Mouse (Mus musculus): Measurements from ENCODE around the gene Dusp27.
"Not testable (repeated sequence)": the region's sequence is repeated elsewhere in the genome, so short reads cannot be mapped to it uniquely, and the experiment has no call there.

Gene Dusp27

DNA sequence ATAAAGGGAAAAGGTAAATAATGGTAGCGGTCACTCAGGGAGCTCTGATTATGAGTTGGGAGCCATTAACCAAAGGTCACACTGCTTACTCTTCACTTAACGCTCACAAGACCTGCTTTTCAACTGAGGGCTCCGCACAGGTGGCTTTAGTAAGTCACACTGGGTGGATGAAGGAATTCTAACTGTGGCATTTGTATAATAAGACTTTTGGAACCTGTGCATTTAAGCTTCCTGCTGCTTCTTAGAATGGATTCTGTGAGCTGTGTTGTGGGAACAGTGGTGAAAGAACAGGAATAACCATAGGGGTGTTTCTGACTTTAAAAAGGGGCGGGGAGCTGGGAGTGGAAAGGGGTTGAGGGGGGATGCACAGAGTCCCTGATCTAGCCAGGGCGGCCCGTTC, 14.6 kb upstream of the Dusp27 start:
- DNase-seq (ENCODE audit: low spot score in 2 of 2): no peak

DNA sequence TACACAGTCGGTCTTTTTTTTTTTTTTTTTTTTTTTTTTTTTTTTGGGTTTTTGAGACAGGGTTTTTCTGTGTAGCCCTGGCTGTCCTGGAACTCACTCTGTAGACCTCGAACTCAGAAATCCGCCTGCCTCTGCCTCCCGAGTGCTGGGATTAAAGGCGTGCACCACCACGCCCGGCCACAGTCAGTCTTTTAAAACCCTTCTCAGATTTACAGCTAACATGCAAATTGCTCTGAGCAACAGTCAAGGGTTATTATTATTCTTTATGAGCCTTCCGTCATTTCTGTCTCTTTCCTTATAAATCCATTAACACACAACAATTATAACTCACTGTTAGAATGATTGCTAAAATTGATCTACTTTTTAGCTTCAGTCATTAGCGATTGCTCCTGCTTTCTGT, 14.1 kb upstream of the Dusp27 start:
- not testable (repeated sequence) for DNase-seq (ENCODE audit: low spot score in 2 of 2)

DNA sequence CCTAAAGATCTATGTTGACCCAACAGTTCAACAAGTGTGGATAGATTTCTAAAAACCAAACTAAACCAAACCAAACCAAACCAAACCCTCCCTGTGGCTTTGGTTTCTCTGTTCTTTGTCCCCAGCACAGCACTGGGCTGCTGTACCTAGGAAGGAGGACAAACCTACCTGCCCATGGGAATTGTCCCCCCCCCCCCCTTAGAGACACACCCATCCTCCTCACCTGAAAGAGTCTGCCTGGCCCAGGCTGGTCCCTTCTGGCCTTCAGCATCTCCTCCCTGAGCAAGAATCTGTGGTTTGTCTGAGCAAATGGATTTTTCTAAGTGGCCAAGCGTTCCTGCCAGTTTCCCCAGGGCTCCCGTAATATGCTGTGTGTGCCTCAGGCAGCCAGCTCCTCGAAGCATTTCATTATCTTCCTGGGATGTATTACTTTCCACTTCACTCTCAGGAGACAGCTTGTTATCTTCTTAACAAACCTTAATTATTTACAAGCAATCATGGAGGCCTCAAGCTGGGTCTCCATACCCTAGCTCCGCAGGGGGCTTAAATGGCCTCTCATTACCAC, 12.0 kb upstream of the Dusp27 start:
- no peak for DNase-seq (ENCODE audit: low spot score in 2 of 2)

DNA sequence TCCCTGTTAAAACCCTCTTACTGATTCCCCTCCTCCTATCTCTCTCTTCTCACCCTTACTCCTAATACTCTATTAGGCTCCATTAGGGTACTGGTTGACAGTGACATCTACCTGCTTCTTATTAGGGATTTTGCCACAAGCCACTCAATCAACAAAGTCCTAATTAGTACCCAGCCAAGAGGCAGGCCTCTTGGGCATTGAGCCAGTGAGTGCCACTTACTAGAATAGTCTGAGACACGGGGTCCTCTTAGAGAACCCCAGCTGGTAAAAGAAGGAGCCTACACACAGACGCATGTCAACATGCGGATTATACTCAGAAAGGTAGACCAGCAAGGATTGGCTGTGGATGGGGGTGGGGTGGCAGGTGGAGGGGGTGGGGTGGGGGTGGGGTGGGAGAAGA, 11.4 kb upstream of the Dusp27 start:
- no peak for DNase-seq (ENCODE audit: low spot score in 2 of 2)

DNA sequence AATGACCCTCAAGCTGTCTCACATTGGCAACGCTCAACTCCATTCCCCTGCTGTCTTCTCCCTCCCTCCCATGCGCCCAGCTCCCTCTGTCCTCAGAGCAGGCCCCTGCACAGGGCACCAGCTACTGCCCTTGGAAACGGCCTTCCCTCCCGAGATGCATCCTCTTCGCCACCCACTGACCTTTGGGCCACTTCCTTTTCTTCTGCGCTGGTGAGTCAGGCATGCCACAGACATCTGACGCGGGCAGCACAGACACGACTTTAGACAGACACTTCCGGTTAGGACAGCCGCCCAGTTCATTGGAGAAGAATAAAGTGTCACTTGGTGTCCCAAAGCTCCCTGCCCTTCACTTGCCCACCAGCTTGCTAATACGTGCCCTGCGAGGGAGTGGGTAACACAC, 10.4 kb upstream of the Dusp27 start:
- DNase-seq (ENCODE audit: low spot score in 2 of 2): no peak

DNA sequence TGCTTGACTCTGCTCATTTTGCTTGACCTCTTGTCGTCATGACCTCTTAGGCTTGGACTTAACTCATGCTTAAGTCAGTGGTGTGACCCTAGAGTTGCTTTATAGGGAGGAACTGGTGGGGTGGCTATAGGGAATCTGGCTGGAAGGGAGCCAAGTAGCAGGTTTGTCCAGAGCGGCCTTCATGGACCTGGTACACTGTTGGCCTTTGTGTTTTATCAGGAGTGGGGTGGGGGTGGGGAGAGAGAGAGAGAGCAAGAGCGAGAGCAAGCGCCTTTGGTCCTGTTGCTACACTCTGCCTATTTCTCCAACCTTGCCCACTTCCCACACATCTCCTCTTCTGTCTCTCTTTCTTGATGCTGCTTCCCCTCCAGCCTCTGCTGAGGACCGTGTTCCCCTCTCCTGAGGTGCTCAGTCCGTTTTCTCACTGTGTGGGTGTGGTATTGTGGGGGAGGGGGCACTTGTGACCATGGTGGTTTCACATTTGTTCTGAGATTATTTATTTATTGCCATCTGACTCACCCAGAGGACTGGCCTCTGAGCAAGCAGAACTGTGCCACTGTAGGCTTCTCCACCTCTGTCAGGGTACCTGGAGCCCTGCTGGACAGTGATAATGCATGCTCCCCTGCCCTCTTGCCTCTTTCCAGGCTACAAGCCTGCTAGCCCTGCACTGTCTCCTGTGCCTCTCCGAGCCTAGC, 9.7 kb upstream of the Dusp27 start:
- no peak for DNase-seq (ENCODE audit: low spot score in 2 of 2)

DNA sequence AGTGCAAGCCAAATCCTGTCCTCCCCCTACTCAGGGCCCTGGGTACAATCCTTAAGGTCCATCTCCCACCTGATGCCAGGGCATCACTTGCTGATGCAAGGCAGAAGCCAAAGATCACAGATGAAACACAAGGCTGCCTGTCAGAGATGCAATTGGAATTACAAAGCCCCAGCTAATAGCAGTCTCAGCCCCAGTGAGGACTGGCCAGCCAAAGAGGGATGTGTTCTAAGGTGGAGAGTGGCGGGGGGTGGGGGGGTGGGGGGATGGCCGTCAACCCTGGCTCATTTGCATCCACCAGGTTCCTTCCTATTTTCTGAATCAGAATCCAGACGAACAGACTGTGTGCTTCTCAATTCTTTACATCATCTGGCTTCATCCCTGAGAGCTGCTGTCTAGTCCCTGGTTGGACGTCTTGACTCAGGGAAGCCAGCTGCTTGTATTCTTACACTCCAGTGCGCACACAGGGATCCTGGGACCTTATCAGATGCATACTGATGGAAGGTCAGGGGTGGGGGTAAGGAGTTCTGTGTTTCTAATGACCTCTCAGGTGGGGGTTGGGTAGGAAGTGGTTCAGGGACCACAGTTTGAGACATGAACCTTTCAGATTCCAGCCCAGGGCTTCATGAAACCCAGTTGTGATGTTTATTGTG, 7.5 kb upstream of the Dusp27 start:
- DNase-seq (ENCODE audit: low spot score in 2 of 2): no peak

DNA sequence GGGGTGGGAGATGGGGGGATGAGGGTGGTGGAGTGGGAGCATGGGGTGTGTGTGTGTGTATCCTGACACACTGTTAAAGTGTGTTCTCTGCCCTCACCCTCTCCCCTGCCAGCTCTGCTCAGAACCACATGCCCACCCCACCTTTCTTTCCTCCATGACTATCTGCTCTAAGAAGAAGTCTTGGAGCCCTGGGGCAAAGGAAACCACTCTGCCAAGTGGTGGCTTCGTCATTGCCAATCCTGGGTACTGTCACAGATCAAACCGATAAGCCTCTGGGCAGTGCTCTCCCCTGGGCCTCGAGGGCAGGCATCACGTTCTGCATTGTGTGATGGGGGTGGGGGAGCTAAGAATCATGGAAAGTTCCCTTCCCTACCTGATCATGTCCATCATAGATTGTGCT, 4.6 kb upstream of the Dusp27 start:
- DNase-seq (ENCODE audit: low spot score in 2 of 2): no peak

DNA sequence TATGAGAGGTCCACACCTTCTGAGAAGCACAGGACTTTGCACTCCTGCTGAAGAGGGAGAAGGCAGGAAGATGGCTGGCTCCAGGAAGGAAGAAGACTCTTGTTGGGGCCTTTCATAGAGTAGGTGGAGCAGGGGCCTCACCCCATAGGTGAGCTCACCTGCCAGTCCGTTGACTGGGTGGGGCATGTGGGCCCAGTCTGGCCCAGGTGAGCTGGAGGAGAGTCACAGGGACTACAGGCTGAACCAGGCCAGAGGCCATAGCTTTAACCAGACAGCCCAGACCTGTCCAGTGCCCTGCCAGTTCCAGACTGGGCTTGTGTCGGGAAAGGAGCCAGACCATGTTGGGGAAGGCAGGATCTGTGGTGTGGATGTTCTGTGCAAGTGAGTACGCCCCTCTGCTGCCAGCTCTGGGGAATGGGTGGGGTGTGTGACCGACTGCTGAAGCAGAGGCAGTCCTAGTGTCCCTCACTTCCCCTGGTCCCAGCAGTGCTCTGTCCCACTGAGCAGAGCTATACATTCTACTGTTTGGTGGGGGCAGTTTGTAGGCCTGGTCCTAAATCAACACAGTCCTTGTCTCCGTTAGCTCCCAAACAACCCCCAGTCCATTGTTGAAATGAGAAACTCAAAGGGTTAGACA, 2.6 kb upstream of the Dusp27 start, which contains the start of gene Gpa33:
TSS of gene Gpa33 (plus strand) at position 15 of the 637 bp plus-strand sequence.
- DNase-seq (ENCODE audit: low spot score in 2 of 2): no peak

DNA sequence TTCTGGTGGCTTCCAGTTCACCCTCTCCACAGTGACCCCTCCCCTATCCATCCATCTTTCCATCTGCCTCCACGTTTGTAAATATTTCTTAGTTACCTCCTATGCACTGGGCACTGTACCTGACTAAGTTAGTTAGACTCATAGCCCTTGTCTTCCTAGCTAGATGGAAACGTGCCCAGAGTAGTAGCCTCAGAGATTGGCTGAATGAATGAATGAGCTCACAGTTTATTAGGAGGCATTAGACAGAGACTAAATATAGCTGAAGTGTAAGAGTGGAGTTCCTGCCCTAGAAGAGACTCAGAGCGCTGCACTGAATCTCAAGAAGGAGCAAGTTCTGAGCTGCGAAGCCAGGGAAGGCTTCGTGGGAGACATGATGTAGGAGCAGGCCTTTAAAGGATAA, 829 bp upstream of the Dusp27 start:
- no peak for DNase-seq (ENCODE audit: low spot score in 2 of 2)

DNA sequence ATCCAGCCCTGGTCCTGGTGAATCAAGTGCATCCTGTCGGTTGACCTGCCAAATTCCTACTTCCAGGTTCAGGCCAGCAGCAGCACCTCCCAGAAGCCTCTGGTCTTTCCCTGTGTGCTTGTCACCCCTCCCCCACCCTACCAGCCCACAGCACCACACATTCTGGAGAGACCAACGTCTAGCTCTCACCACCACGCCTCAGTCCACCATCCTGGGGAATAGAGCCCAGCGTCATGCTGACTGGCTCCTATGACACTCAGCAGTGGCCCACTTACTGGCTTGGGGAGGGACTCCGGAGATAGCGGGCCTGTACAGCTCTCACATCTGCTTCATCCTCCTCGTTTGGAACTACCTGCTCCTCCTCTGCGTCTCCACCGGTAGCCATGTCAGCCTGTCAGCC, 927 bp downstream of the Dusp27 start:
- no peak for DNase-seq (ENCODE audit: low spot score in 2 of 2)

DNA sequence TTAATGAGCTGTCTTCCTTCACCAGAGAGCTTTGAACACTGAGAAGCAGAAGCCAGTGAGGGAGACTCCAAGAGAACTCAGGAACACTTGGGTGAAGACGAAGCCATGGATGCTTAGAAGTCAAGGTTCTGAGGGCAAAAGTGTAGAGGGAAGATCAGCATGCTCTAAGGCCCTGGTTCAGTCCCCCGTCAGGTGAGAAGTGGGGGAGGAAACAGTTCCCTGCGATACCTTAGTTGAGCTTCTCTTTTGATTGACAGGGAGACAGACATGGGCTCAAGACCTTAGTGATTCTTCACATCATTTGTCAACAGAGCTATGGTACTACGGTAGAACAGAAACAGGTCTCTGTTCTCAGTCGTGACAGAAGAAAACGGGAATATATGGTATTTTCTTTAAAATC, 1.4 kb downstream of the Dusp27 start:
- DNase-seq (ENCODE audit: low spot score in 2 of 2): no peak

DNA sequence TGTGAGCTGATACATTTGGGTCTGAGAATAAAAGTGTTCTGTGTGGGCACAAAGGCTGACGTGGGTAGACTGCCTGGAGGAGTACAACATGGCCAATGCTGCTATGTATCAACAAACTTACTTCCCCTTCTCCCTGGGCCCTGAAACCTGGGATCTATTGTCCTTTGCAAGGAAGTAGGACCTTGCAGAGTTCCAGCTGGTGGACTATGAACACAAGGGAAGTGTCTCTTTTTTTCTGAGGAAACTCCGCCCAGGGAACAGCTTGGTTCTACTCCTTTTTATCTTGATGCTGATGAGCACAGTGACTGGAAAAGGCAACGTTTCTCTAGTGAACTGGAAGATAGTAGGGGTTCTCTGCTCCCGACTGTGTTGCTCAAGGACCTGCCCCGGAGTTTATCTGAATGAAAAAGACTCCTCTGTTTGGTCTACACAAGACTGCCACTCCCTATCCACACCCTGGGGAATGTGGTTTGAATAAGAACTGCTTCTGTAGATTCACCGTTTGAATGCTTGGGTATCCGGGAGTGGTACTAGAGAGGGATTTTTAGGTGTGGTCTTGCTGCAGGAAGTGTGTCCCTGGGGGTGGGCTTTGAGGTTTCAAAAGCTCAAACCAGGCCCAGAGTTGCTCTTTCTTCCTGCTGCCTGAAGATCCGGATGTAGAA, 2.7 kb downstream of the Dusp27 start:
- no peak for DNase-seq (ENCODE audit: low spot score in 2 of 2)

DNA sequence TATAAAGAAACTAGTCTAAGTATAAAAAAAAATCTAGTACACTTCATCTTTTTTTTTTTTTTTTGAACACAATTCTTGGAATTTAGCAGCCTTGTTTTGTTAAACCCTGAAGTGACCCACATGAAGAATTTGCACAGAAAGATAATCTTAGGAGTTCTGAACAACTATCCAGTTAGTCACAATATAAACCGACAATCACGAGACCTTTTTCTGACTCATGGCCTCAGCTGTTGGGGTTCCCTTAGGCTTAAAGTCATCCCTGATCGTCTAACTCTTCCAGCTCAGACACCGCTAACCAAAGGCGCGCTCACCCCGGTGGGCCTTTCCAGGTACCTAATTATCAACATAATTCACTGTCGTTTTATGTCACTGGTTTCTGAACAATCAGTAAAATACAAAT, 4.0 kb downstream of the Dusp27 start:
- DNase-seq (ENCODE audit: low spot score in 2 of 2): no peak

DNA sequence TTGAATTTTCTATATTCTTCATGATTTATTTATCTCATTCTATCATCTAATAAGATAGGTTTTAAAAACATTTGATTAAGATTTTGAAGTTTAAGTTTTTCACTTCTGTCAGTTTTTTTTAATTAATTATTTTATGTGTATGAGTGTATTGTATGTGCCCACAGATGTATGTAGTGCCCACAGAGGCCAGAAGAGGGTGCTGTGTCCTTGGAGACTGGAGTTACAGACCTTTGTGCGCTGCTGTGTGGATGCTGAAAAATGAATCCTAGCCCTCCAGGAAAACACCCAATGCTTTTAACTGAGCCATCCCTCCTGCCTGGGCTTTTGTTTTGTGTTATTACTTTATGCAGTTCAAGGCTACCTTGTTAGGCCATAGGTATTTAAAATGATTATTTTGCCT, 4.7 kb downstream of the Dusp27 start:
- DNase-seq (ENCODE audit: low spot score in 2 of 2): no peak

DNA sequence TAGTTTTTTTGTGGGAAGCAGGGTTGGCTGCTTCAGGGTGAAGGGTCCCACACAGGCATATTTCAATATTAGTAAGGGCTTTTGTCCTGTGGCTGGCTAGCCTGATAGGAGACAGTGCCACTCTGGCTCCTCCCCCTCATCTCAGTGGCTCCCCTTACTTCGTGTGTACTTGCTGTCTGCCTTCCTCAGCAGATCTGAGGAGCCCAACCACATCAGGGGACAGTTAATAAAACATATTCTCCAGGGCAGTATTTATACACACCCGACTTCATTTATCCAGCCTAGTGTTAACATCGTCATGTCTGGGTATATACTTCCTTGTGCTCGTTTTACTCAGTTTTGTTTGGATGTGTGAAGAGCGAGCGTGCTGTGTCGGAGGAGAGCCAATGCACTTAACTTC, 5.6 kb downstream of the Dusp27 start:
- DNase-seq (ENCODE audit: low spot score in 2 of 2): no peak

DNA sequence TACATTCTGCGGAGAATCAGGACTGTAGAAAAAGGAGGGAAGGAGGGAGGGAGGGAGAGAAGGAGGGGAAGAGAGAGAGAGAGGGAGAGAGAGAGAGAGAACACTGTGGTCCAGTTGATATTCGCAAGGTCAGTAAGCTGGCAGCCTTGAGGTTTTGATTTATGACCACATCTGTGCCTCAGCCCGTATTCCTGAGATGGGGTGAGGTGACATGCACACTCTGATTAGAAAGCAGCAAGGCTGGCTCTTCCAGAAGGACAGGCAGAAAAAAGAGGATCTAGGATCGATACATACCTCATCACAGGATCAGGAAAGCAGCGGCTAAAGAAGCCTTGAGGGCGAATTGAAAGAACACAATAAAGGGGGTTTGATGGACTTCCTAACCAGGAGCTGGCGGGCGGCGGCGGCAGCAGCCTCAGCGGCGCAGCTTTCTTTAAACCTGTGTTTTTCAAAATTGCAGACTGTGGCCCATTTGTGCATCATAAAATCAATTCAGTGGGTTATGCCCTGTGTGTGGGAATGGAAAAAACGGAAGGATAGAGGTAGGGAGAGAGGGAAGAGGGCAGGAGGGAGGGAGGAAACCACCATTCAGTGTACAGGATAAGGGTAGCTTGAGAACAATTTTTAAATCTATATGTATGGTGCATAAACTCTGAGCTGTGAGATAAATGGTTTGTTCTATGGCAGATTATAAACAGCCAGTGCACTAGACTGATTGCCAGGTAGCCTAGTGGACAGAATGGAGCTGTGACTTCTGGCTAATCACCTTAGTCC, 9.7 kb downstream of the Dusp27 start:
- DNase-seq (ENCODE audit: low spot score in 2 of 2): no peak

DNA sequence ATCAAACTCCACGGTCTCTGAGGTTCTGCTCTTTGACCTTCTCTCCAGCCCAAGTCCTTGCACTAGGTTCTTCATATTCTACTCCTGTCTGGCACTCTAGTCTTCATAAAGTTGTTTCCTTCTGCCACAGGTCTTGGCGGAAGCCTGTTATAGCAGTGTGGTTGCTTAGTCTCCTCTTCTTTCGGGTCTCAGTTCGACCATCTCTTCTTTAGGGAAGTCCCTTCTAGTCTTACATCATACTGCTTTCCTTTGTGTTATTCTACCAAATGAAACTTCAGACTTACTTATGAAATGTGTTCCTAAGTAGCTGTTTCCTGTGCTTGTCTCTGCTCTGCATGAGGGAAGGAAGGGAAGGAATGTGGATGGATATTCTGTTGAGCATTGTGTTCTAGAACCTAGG, 12.0 kb downstream of the Dusp27 start:
- no peak for DNase-seq (ENCODE audit: low spot score in 2 of 2)

DNA sequence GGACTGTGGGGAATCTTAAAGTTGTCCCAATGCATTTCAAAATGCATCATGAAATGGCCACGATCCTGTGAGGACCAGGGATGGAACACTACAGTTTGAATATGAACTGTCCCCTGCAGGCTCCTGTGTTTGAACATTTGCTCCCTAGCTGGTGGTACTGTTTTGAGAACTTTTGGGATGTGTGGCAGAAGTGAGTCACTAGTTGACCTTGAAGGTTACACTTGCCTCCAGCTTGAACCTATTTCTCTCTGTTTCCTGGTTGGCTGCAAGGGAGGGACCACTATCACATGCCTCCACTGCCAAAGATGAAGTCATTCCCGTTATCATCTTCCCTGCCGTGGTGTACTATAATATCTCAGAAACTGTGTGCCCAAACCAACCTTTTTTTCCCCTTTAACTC, 12.7 kb downstream of the Dusp27 start:
- DNase-seq (ENCODE audit: low spot score in 2 of 2): no peak

DNA sequence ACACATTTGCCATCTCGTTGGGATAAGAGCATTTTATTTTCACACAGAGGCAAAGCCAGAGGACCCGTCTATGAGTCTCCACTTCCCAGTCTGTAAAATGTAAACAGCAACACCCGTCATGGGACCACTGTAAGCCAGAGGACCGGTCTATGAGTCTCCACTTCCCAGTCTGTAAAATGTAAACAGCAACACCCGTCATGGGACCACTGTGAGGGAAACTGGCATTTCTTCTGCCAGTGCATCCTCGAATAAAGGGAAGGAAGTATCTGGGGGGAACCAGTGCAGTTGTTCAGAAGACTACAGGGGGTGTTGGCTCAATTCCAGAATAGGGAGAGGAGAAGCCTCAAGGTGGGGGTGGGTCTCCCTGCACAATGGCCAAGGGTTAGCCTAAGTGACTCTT, 22.3 kb downstream of the Dusp27 start:
- DNase-seq (ENCODE audit: low spot score in 2 of 2): no peak

DNA sequence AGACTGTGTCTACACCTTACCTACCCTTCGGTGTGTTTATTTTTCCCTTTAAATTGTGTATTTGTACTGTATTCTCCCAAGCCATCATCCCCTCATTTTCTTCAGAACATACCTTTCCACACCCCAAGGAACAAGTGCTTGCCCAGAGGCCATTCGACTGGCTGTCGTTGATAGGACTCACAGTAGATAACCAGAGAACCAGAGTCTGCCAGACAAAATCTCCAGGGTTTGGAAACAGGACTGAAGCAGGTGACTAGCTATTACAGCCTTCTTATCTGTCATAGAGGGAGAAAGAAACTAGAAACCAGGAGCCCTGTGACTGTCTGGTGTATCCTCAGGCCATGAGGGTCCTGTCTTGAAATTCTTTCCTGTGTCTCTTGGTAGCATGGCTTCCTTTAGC, 22.9 kb downstream of the Dusp27 start:
- DNase-seq (ENCODE audit: low spot score in 2 of 2): no peak

Measured in frontal cortex, postnatal 36 days (tissue).